Mouse (Mus musculus) ovary, postnatal 10 days (tissue): ENCODE results near the gene Mroh2a.

Experiments
- DNase-seq: peaks from one replicate; pipeline ENCODE4 v3.0.0; 2022; ENCODE audit warnings: low spot score

Gene Mroh2a

GRCm38 (mm10) chr1:88291409-88292005 lies 64.7 kb downstream of the Mroh2a start:
- no peak for DNase-seq

- no peak for DNase-seq
These were observed 65.3 kb downstream of the Mroh2a start for GRCm38 (mm10) chr1:88292057-88292456.

GRCm38 (mm10) chr1:88294650-88295049 lies 67.9 kb downstream of the Mroh2a start:
- no peak for DNase-seq

GRCm38 (mm10) chr1:88296171-88296920 lies 69.6 kb downstream of the Mroh2a start:
- no peak for DNase-seq

- DNase-seq = no peak
These were observed 70.9 kb downstream of the Mroh2a start for GRCm38 (mm10) chr1:88297480-88298258.

GRCm38 (mm10) chr1:88298686-88299528 lies 72.1 kb downstream of the Mroh2a start:
- DNase-seq = no peak

- no peak for DNase-seq
These were observed 72.8 kb downstream of the Mroh2a start for GRCm38 (mm10) chr1:88299529-88299945.

GRCm38 (mm10) chr1:88300301-88301050 lies 73.7 kb downstream of the Mroh2a start:
- no peak for DNase-seq

- DNase-seq = no peak
These were observed 74.6 kb downstream of the Mroh2a start for GRCm38 (mm10) chr1:88301121-88302014.

- DNase-seq = no peak
These were observed 75.4 kb downstream of the Mroh2a start for GRCm38 (mm10) chr1:88302057-88302740.

- no peak for DNase-seq
These were observed 77.0 kb downstream of the Mroh2a start for GRCm38 (mm10) chr1:88303762-88304161.

- DNase-seq = no peak
These were observed 77.6 kb downstream of the Mroh2a start for GRCm38 (mm10) chr1:88304261-88304985.

GRCm38 (mm10) chr1:88305018-88305795 lies 78.4 kb downstream of the Mroh2a start:
- DNase-seq = no peak

GRCm38 (mm10) chr1:88306543-88306942 lies 79.8 kb downstream of the Mroh2a start:
- no peak for DNase-seq

- DNase-seq = no peak
These were observed 80.4 kb downstream of the Mroh2a start for GRCm38 (mm10) chr1:88307180-88307579.

- DNase-seq = no peak
These were observed 82.2 kb downstream of the Mroh2a start for GRCm38 (mm10) chr1:88309020-88309419.

GRCm38 (mm10) chr1:88309905-88310304 lies 83.1 kb downstream of the Mroh2a start:
- DNase-seq = no peak

GRCm38 (mm10) chr1:88310349-88310748 lies 83.6 kb downstream of the Mroh2a start:
- no peak for DNase-seq
